Mouse (Mus musculus) E14TG2a.4 (cell line): ENCODE data around the gene Tmem50b.

Experiments used
- CTCF ChIP-seq: conservative IDR thresholded peaks from 2 replicates; pipeline ENCODE4 v1.5.1; 2014; ENCODE audit warnings: low read length
- NANOG ChIP-seq: IDR thresholded peaks from 2 replicates; pipeline ENCODE4 v1.6.1; 2014; ENCODE audit warnings: borderline replicate concordance, low read length, mixed read lengths

DNA sequence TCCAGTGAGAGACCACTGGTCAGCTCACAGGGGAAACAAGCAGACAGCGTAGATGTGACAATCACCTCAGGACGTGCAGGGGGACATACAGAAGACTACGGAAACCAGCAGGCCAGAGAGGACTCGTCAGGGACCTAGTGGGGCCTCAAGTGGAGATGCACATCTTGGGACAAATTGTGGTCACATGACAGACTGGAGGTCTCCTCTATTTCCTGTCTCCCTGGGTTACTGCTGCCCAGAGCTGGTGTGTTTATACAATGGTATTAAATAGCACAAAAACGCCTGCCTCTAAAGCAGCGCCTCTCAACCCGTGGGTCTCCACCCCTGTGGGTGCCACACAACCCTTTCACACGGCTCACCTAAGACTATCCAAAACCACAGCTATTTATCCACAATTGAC is 5.4 kb downstream of the Tmem50b start:
- TF ChIP-seq CTCF (no peak), NANOG (no peak)
